Mouse (Mus musculus): ENCODE results near the gene Ccer2.
A peak's percentile ranks its signal among the peaks of the same experiment; 100 is the strongest.

The Ccer2 gene

GRCm38 (mm10) chr7:28790066-28790806, 34.3 kb downstream of the Ccer2 start:
- Histone ChIP-seq H3K36me3 (ENCODE audit: control insufficient read depth, insufficient read depth, low read length, poor library complexity, severe bottlenecking) (no peaks in the 10 kb centered on the region; the same call in 1 of the 2 replicates), H3K27me3 (ENCODE audit: control insufficient read depth, insufficient read depth, low read length, poor library complexity, severe bottlenecking) (no peaks in the 10 kb centered on the region)
- no peak for DNase-seq (ENCODE audit: low read depth, low spot score)

- no peaks in the 10 kb centered on the region for H3K36me3 ChIP-seq (ENCODE audit: control insufficient read depth, insufficient read depth, low read length, poor library complexity, severe bottlenecking)
- no peaks in the 10 kb centered on the region for H3K27me3 ChIP-seq (ENCODE audit: control insufficient read depth, insufficient read depth, low read length, poor library complexity, severe bottlenecking)
- DNase-seq (ENCODE audit: low read depth, low spot score), result no peak
Observed at GRCm38 (mm10) chr7:28791706-28792105, 35.7 kb downstream of the Ccer2 start.

- no peaks in the 10 kb centered on the region for H3K27me3 ChIP-seq (ENCODE audit: control insufficient read depth, insufficient read depth, low read length, poor library complexity, severe bottlenecking)
- no peaks in the 10 kb centered on the region for H3K36me3 ChIP-seq (ENCODE audit: control insufficient read depth, insufficient read depth, low read length, poor library complexity, severe bottlenecking)
- peak; percentile 38 for DNase-seq (ENCODE audit: low read depth, low spot score)
Observed at GRCm38 (mm10) chr7:28792391-28793185, 36.6 kb downstream of the Ccer2 start.

GRCm38 (mm10) chr7:28793834-28794233, 37.9 kb downstream of the Ccer2 start:
- Histone ChIP-seq H3K27me3 (ENCODE audit: control insufficient read depth, insufficient read depth, low read length, poor library complexity, severe bottlenecking) (no peaks in the 10 kb centered on the region), H3K36me3 (ENCODE audit: control insufficient read depth, insufficient read depth, low read length, poor library complexity, severe bottlenecking) (no peaks in the 10 kb centered on the region)
- DNase-seq (ENCODE audit: low read depth, low spot score), result peak; percentile 67

- H3K27me3 ChIP-seq (ENCODE audit: control insufficient read depth, insufficient read depth, low read length, poor library complexity, severe bottlenecking), result no peaks in the 10 kb centered on the region
- DNase-seq (ENCODE audit: low read depth, low spot score), result no peak
- H3K36me3 ChIP-seq (ENCODE audit: control insufficient read depth, insufficient read depth, low read length, poor library complexity, severe bottlenecking), result no peaks in the 10 kb centered on the region
Observed at GRCm38 (mm10) chr7:28794496-28794895, 38.5 kb downstream of the Ccer2 start.

- peak; percentile 54 for DNase-seq (ENCODE audit: low read depth, low spot score)
- H3K27me3 ChIP-seq (ENCODE audit: control insufficient read depth, insufficient read depth, low read length, poor library complexity, severe bottlenecking), result no peaks in the 10 kb centered on the region
- no peaks in the 10 kb centered on the region for H3K36me3 ChIP-seq (ENCODE audit: control insufficient read depth, insufficient read depth, low read length, poor library complexity, severe bottlenecking)
Observed at GRCm38 (mm10) chr7:28795832-28796231, 39.9 kb downstream of the Ccer2 start.

GRCm38 (mm10) chr7:28796562-28796975, 40.6 kb downstream of the Ccer2 start:
- peak; percentile 92 for DNase-seq (ENCODE audit: low read depth, low spot score)
- no peaks in the 10 kb centered on the region for H3K36me3 ChIP-seq (ENCODE audit: control insufficient read depth, insufficient read depth, low read length, poor library complexity, severe bottlenecking)

GRCm38 (mm10) chr7:28799994-28800393, 44.0 kb downstream of the Ccer2 start:
- no peaks in the 10 kb centered on the region for H3K36me3 ChIP-seq (ENCODE audit: control insufficient read depth, insufficient read depth, low read length, poor library complexity, severe bottlenecking)
- H3K27me3 ChIP-seq (ENCODE audit: control insufficient read depth, insufficient read depth, low read length, poor library complexity, severe bottlenecking), result no peaks in the 10 kb centered on the region
- DNase-seq (ENCODE audit: low read depth, low spot score), result no peak

More at GRCm38 (mm10) chr7:28796562-28796975, 40.6 kb downstream of the Ccer2 start:
- no peaks in the 10 kb centered on the region for H3K27me3 ChIP-seq (ENCODE audit: control insufficient read depth, insufficient read depth, low read length, poor library complexity, severe bottlenecking)

GRCm38 (mm10) chr7:28801451-28801850, 45.5 kb downstream of the Ccer2 start:
- no peak for DNase-seq (ENCODE audit: low read depth, low spot score)
- H3K36me3 ChIP-seq (ENCODE audit: control insufficient read depth, insufficient read depth, low read length, poor library complexity, severe bottlenecking), result no peaks in the 10 kb centered on the region
- no peaks in the 10 kb centered on the region for H3K27me3 ChIP-seq (ENCODE audit: control insufficient read depth, insufficient read depth, low read length, poor library complexity, severe bottlenecking)

- H3K27me3 ChIP-seq (ENCODE audit: control insufficient read depth, insufficient read depth, low read length, poor library complexity, severe bottlenecking), result no peaks in the 10 kb centered on the region
- no peaks in the 10 kb centered on the region for H3K36me3 ChIP-seq (ENCODE audit: control insufficient read depth, insufficient read depth, low read length, poor library complexity, severe bottlenecking)
- DNase-seq (ENCODE audit: low read depth, low spot score), result no peak
Observed at GRCm38 (mm10) chr7:28801901-28802670, 46.1 kb downstream of the Ccer2 start.

GRCm38 (mm10) chr7:28802846-28803588, 47.0 kb downstream of the Ccer2 start:
- H3K27me3 ChIP-seq (ENCODE audit: control insufficient read depth, insufficient read depth, low read length, poor library complexity, severe bottlenecking), result no peaks in the 10 kb centered on the region
- peak; percentile 42 for DNase-seq (ENCODE audit: low read depth, low spot score)

GRCm38 (mm10) chr7:28803756-28804155, 47.8 kb downstream of the Ccer2 start:
- Histone ChIP-seq H3K36me3 (ENCODE audit: control insufficient read depth, insufficient read depth, low read length, poor library complexity, severe bottlenecking) (no peaks in the 10 kb centered on the region), H3K27me3 (ENCODE audit: control insufficient read depth, insufficient read depth, low read length, poor library complexity, severe bottlenecking) (no peaks in the 10 kb centered on the region)
- no peak for DNase-seq (ENCODE audit: low read depth, low spot score)

More at GRCm38 (mm10) chr7:28802846-28803588, 47.0 kb downstream of the Ccer2 start:
- H3K36me3 ChIP-seq (ENCODE audit: control insufficient read depth, insufficient read depth, low read length, poor library complexity, severe bottlenecking), result no peaks in the 10 kb centered on the region

GRCm38 (mm10) chr7:28806869-28807268, 50.9 kb downstream of the Ccer2 start:
- Histone ChIP-seq H3K27me3 (ENCODE audit: control insufficient read depth, insufficient read depth, low read length, poor library complexity, severe bottlenecking) (no peaks in the 10 kb centered on the region), H3K36me3 (ENCODE audit: control insufficient read depth, insufficient read depth, low read length, poor library complexity, severe bottlenecking) (no peaks in the 10 kb centered on the region)
- peak; percentile 78 for DNase-seq (ENCODE audit: low read depth, low spot score)

GRCm38 (mm10) chr7:28807641-28808220, 51.8 kb downstream of the Ccer2 start:
- Histone ChIP-seq H3K27me3 (ENCODE audit: control insufficient read depth, insufficient read depth, low read length, poor library complexity, severe bottlenecking) (no peaks in the 10 kb centered on the region), H3K36me3 (ENCODE audit: control insufficient read depth, insufficient read depth, low read length, poor library complexity, severe bottlenecking) (no peaks in the 10 kb centered on the region)
- no peak for DNase-seq (ENCODE audit: low read depth, low spot score)

Data from splenic B cell, adult 2 months (primary cell).